Mouse (Mus musculus) liver, embryonic 14.5 days (tissue): ENCODE measurements at regions not wholly inside any gene's neighbourhood (a gene's known extent, or its start where the extent isn't known, plus 50 kb on each side); places are given as distances from the start of the nearest gene placed in this dataset.

Experiments
- CTCF ChIP-seq: IDR thresholded peaks from 2 replicates; pipeline ENCODE4 v1.5.1; 2016; ENCODE audit warnings: antibody characterized with exemption, low read depth, control low read depth
- EP300 ChIP-seq: IDR thresholded peaks from 2 replicates; pipeline ENCODE4 v1.6.1; 2016; ENCODE audit warnings: antibody characterized with exemption, low read depth

DNA sequence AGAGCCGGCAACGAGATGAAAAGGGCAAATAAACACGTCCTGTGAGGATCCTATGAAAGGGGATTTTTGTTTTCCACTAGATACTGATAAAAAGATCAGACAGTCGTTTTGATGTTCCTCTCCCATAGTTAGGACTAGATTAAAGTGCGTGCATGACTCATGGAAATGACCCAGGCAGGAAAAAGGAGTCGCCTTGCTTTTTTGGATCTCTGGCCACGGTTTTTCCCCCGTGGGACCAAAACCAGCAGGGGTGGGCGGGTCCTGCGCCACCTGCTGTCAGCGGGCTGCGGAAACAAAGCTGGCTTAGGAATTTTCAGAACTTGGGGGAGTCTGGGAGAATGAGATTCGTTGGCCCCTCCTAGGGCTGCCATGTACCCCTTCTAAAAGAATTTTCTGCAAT is 91.5 kb upstream of the Ankrd55 start:
- TF ChIP-seq CTCF, result peak; percentile 72
- no peak for TF ChIP-seq EP300
